In genomic region chr13:20134395-20135225, GRCm38 (mm10) we compare ENCODE assay signal across 7 mouse cellular contexts. TPM values are rescaled to one million over a fixed set of nuclear protein-coding genes. Genes with fewer than 3 reads are reported as not detected.
DNase-seq lines count a peak whose midpoint lies in the region; ATAC-seq lines count a peak whose summit lies in the region.

No protein-coding gene starts in this region.

- H3K27ac ChIP-seq in embryonic facial prominence, embryonic 15.5 days (replicated peaks) = peak overlapping the region; percentile 14; the same call in 1 of the 2 replicates
- H3K27ac ChIP-seq in intestine, embryonic 16.5 days (ENCODE audit: low read length) = peak overlapping the region; percentile 58
- no peak overlapping the region for H3K27ac ChIP-seq in forebrain, embryonic 12.5 days

- no peak overlapping the region for H3K4me3 ChIP-seq in embryonic facial prominence, embryonic 15.5 days (replicated peaks)
- no peak overlapping the region for H3K4me3 ChIP-seq in intestine, embryonic 16.5 days (ENCODE audit: low read length)
- H3K4me3 ChIP-seq in forebrain, embryonic 12.5 days (replicated peaks) = no peak overlapping the region

- no peak overlapping the region for H3K4me2 ChIP-seq in embryonic facial prominence, embryonic 15.5 days (replicated peaks)
- no peak overlapping the region for H3K4me2 ChIP-seq in intestine, embryonic 16.5 days (ENCODE audit: low read depth, low read length)
- no peak overlapping the region for H3K4me2 ChIP-seq in forebrain, embryonic 12.5 days

- ATAC-seq in embryonic facial prominence, embryonic 15.5 days (ENCODE audit: insufficient number of reproducible peaks, low FRiP score, low TSS enrichment, low read depth) = no peak; the same call in 1 of the 2 replicates
- no peak for ATAC-seq in intestine, embryonic 16.5 days
- no peak for ATAC-seq in forebrain, embryonic 12.5 days (ENCODE audit: low FRiP score)

- WGBS in embryonic facial prominence, embryonic 15.5 days = 78% methylated on average over 18 of the region's 18 CpGs
- 81% methylated on average over 18 of the region's 18 CpGs for WGBS in intestine, embryonic 16.5 days
- WGBS in forebrain, embryonic 12.5 days = 88% methylated on average over 18 of the region's 18 CpGs

- H3K36me3 ChIP-seq in embryonic facial prominence, embryonic 15.5 days = no peaks in the 10 kb centered on the region
- H3K36me3 ChIP-seq in intestine, embryonic 16.5 days (ENCODE audit: control insufficient read depth, insufficient read depth, low read length) = no peaks in the 10 kb centered on the region
- H3K36me3 ChIP-seq in forebrain, embryonic 12.5 days (replicated peaks) = no peaks in the 10 kb centered on the region

- peaks cover 23% of the 10 kb centered on the region; the same call in 1 of the 2 replicates for H3K4me1 ChIP-seq in embryonic facial prominence, embryonic 15.5 days
- peaks cover 40% of the 10 kb centered on the region for H3K4me1 ChIP-seq in intestine, embryonic 16.5 days (ENCODE audit: control insufficient read depth, insufficient read depth, low read length)
- H3K4me1 ChIP-seq in forebrain, embryonic 12.5 days = peaks cover 7% of the 10 kb centered on the region

- H3K9me3 ChIP-seq in embryonic facial prominence, embryonic 15.5 days (replicated peaks) = no peaks in the 10 kb centered on the region
- no peaks in the 10 kb centered on the region for H3K9me3 ChIP-seq in intestine, embryonic 16.5 days (ENCODE audit: control insufficient read depth, low read length)
- H3K9me3 ChIP-seq in forebrain, embryonic 12.5 days = no peaks in the 10 kb centered on the region

- no peak overlapping the region for H3K9ac ChIP-seq in embryonic facial prominence, embryonic 15.5 days
- no peak overlapping the region for H3K9ac ChIP-seq in intestine, embryonic 16.5 days (ENCODE audit: low read depth, low read length)
- H3K9ac ChIP-seq in forebrain, embryonic 12.5 days = no peak overlapping the region

- no peaks in the 10 kb centered on the region for H3K27me3 ChIP-seq in embryonic facial prominence, embryonic 15.5 days
- no peaks in the 10 kb centered on the region for H3K27me3 ChIP-seq in intestine, embryonic 16.5 days (replicated peaks; ENCODE audit: control insufficient read depth, insufficient read depth, low read length)
- peaks cover 12% of the 10 kb centered on the region; the same call in 1 of the 2 replicates for H3K27me3 ChIP-seq in forebrain, embryonic 12.5 days

- DNase-seq in lung, postnatal 10 days = peak; percentile 25
- DNase-seq in lung, postnatal 36 days = no peak
- DNase-seq in thymus, postnatal 25 days = peak; percentile 51
- no peak for DNase-seq in frontal cortex, adult 2 months (ENCODE audit: extremely low spot score in 1 of 2, low spot score in 1 of 2)

RNA-seq across cellular contexts. Expression of gene Elmo1, which starts 44.2 kb away (rescaled TPM):
- polyA plus RNA-seq in embryonic facial prominence, embryonic 15.5 days (2015; fragmentation: Nextera tagmentation; extraction: Ambion mirVana) = 23.4 and 23.5 TPM in 2 replicates
- polyA plus RNA-seq in intestine, embryonic 16.5 days (2015; fragmentation: Nextera tagmentation; extraction: Ambion mirVana) = 14.4 and 17.5 TPM in 2 replicates
- 60.3 and 60.6 TPM in 2 replicates for polyA plus RNA-seq in frontal cortex, adult 2 months (2012; rRNA removed)
- polyA plus RNA-seq in forebrain, embryonic 12.5 days (2016; fragmentation: Nextera tagmentation; extraction: Ambion mirVana) = 17.8 and 22.8 TPM in 2 replicates

Comparison
In these comparisons a context has a peak if more than half of its experiments do, and no peak if none do; other contexts are left out.
1. DNase-seq: peak in lung, postnatal 10 days (single experiment) and thymus, postnatal 25 days (single experiment); none in lung, postnatal 36 days (single experiment) and frontal cortex, adult 2 months (0 of 2).